Mouse (Mus musculus) cerebellum, adult 18-20 months (tissue): Measurements from ENCODE around the gene Flot2.

ENCODE experiments used
- DNase-seq, 2 experiments: peaks; one replicate each; pipeline ENCODE4 v3.0.0; 2021

The Flot2 gene

GRCm38 (mm10) chr11:78065906-78066305, 28.2 kb downstream of the Flot2 start:
- no peak for DNase-seq

- DNase-seq: no peak
Measured at GRCm38 (mm10) chr11:78066641-78067040, 28.9 kb downstream of the Flot2 start.

GRCm38 (mm10) chr11:78067566-78067965, 29.8 kb downstream of the Flot2 start:
- no peak for DNase-seq

GRCm38 (mm10) chr11:78069130-78069529, 31.4 kb downstream of the Flot2 start:
- no peak for DNase-seq

GRCm38 (mm10) chr11:78069646-78070045, 31.9 kb downstream of the Flot2 start:
- DNase-seq: no peak

- DNase-seq: no peak
Measured at GRCm38 (mm10) chr11:78071938-78072337, 34.2 kb downstream of the Flot2 start.

GRCm38 (mm10) chr11:78072425-78073130, 34.8 kb downstream of the Flot2 start:
- DNase-seq: no peak

- DNase-seq: no peak
Measured at GRCm38 (mm10) chr11:78073577-78074276, 36.0 kb downstream of the Flot2 start.

- DNase-seq: no peak
Measured at GRCm38 (mm10) chr11:78074277-78074652, 36.5 kb downstream of the Flot2 start.

- DNase-seq: no peak
Measured at GRCm38 (mm10) chr11:78074666-78075065, 36.9 kb downstream of the Flot2 start.

- DNase-seq: peak; percentile 86 to 87
Measured at GRCm38 (mm10) chr11:78079961-78080921, 42.5 kb downstream of the Flot2 start, which contains the start of gene Eral1. Gene Eral1, minus strand, starts transcription at chr11:78080383.

- DNase-seq: no peak
Measured at GRCm38 (mm10) chr11:78083595-78083994, 45.9 kb downstream of the Flot2 start.

GRCm38 (mm10) chr11:78086925-78087479, 49.3 kb downstream of the Flot2 start:
- DNase-seq: no peak

GRCm38 (mm10) chr11:78087756-78088281, 50.1 kb downstream of the Flot2 start:
- DNase-seq: no peak

- DNase-seq: no peak
Measured at GRCm38 (mm10) chr11:78094137-78094503, 56.4 kb downstream of the Flot2 start.

GRCm38 (mm10) chr11:78094504-78095143, 56.9 kb downstream of the Flot2 start, which contains the start of gene Fam222b:
Gene Fam222b, plus strand, starts transcription at chr11:78094660.
- peak; percentile 95 for DNase-seq

- DNase-seq: no peak
Measured at GRCm38 (mm10) chr11:78095144-78095516, 57.4 kb downstream of the Flot2 start.

GRCm38 (mm10) chr11:78097077-78097476, 59.3 kb downstream of the Flot2 start:
- DNase-seq: no peak

GRCm38 (mm10) chr11:78100746-78101145, 63.0 kb downstream of the Flot2 start:
- DNase-seq: no peak

- DNase-seq: no peak
Measured at GRCm38 (mm10) chr11:78102142-78102541, 64.4 kb downstream of the Flot2 start.

GRCm38 (mm10) chr11:78102958-78103747, 65.4 kb downstream of the Flot2 start:
- no peak for DNase-seq
